19 mouse cellular contexts compared by ENCODE assay signal in genomic region chr11:79074611-79075010, GRCm38 (mm10).
"Had no signal": no experiment of that assay in that cellular context is flagged by ENCODE, and none has a peak within 500 bp of the region (broad histone marks: within the 10 kb centered on the region; RNA-seq: fewer than 3 reads in every experiment).

No protein-coding gene starts in this region.

- H3K4me3 ChIP-seq: midbrain, embryonic 10.5 days; midbrain, embryonic 12.5 days; myocyte; neural tube, embryonic 13.5 days; neural tube, embryonic 15.5 days had no signal

- H3K27ac ChIP-seq: midbrain, embryonic 10.5 days; midbrain, embryonic 12.5 days; neural tube, embryonic 13.5 days; neural tube, embryonic 15.5 days had no signal

- H3K9me3 ChIP-seq: midbrain, embryonic 10.5 days; midbrain, embryonic 12.5 days; neural tube, embryonic 13.5 days; neural tube, embryonic 15.5 days had no signal

- H3K36me3 ChIP-seq: midbrain, embryonic 10.5 days; midbrain, embryonic 12.5 days had no signal

- H3K9ac ChIP-seq: lung, embryonic 14.5 days; midbrain, embryonic 12.5 days; neural tube, embryonic 13.5 days; neural tube, embryonic 15.5 days had no signal

- H3K27me3 ChIP-seq: midbrain, embryonic 12.5 days; neural tube, embryonic 13.5 days; neural tube, embryonic 15.5 days had no signal

- ATAC-seq: midbrain, embryonic 16.5 days had no signal

- DNase-seq: lung, adult 18-20 months; lung, embryonic 14.5 days; lung, postnatal 10 days; lung, postnatal 4 days; midbrain, embryonic 14.5 days; retina, postnatal 1 day; right cerebral cortex, adult 18-20 months; right cerebral cortex, postnatal 25 days; right cerebral cortex, postnatal 4 days; spleen, adult 18-20 months; thymus, adult 18-20 months; thymus, postnatal 14 days; thymus, postnatal 36 days had no signal

- H3K4me2 ChIP-seq: lung, embryonic 14.5 days; midbrain, embryonic 12.5 days; neural tube, embryonic 13.5 days; neural tube, embryonic 15.5 days had no signal
